24 mouse cellular contexts compared by ENCODE assay signal in genomic region chr4:34733415-34733814, GRCm38 (mm10). TPM values are rescaled to one million over a fixed set of nuclear protein-coding genes. Genes with fewer than 3 reads are reported as not detected.
DNase-seq lines count a peak whose midpoint lies in the region; ATAC-seq and TF ChIP-seq lines count a peak whose summit lies in the region.
"Not testable (repeated sequence)": the region's sequence is repeated elsewhere in the genome, so short reads cannot be mapped to it uniquely, and the experiment has no call there.
"Had no signal": no experiment of that assay in that cellular context is flagged by ENCODE, and none has a peak within 500 bp of the region (broad histone marks: within the 10 kb centered on the region; RNA-seq: fewer than 3 reads in every experiment).

No protein-coding gene starts in this region.

- H3K4me2 ChIP-seq in heart, postnatal 0 days (ENCODE audit: low read depth, low read length); lung, postnatal 0 days (replicated peaks; ENCODE audit: low read depth, low read length): not testable (repeated sequence)

- H3K4me3 ChIP-seq in cortical plate, adult 2 months (ENCODE audit: insufficient read depth, low read length); heart, postnatal 0 days (ENCODE audit: low read depth, low read length); left cerebral cortex, adult 2 months; lung, postnatal 0 days (ENCODE audit: low read depth, low read length): not testable (repeated sequence)

- H3K4me1 ChIP-seq in cortical plate, adult 2 months (ENCODE audit: control insufficient read depth, insufficient read depth, low read length); heart, postnatal 0 days (ENCODE audit: control insufficient read depth, insufficient read depth); lung, postnatal 0 days (ENCODE audit: insufficient read depth, low read depth, low read length): not testable (repeated sequence)

- not testable (repeated sequence) for H3K27me3 ChIP-seq in heart, postnatal 0 days (ENCODE audit: control insufficient read depth, insufficient read depth, low read length); lung, postnatal 0 days (replicated peaks; ENCODE audit: insufficient read depth, low read length)

- peak; percentile 16; the same call in 1 of the 2 replicates for TF ChIP-seq CTCF in cortical plate, adult 2 months (IDR thresholded peaks at IDR 0.05; ENCODE audit: extremely low read depth, insufficient read depth, low read length)
- TF ChIP-seq CTCF in heart, postnatal 0 days (IDR thresholded peaks at IDR 0.05; ENCODE audit: low read depth): peak; percentile 27
- TF ChIP-seq CTCF in left cerebral cortex, adult 2 months (IDR thresholded peaks at IDR 0.05): peak; percentile 43
- TF ChIP-seq CTCF in lung, postnatal 0 days (IDR thresholded peaks at IDR 0.05): peak; percentile 52

- ATAC-seq in heart, postnatal 0 days (ENCODE audit: insufficient read depth, low read depth); lung, postnatal 0 days: not testable (repeated sequence)

- not testable (repeated sequence) for TF ChIP-seq EP300 in heart, postnatal 0 days (IDR thresholded peaks at IDR 0.05; ENCODE audit: low read depth); lung, postnatal 0 days (IDR thresholded peaks at IDR 0.05)

- WGBS in heart, postnatal 0 days: 19% methylated on average over 2 of the region's 2 CpGs
- 18% methylated on average over 2 of the region's 2 CpGs for WGBS in lung, postnatal 0 days

- intact Hi-C loops in left cerebral cortex, adult 2 months (cut with DNase I): loop anchor here (5.0 kb wide), 1 partner anchor 46 kb away; the partner anchor contains the start of gene Slc35a1

- not testable (repeated sequence) for H3K27ac ChIP-seq in cortical plate, adult 2 months (ENCODE audit: insufficient read depth, low read length); heart, postnatal 0 days (ENCODE audit: low read depth); left cerebral cortex, adult 2 months; lung, postnatal 0 days (ENCODE audit: low read length)

- not testable (repeated sequence) for H3K9ac ChIP-seq in heart, postnatal 0 days (replicated peaks; ENCODE audit: low read depth, low read length); lung, postnatal 0 days (replicated peaks; ENCODE audit: low read depth)

- H3K9me3 ChIP-seq in heart, postnatal 0 days (replicated peaks; ENCODE audit: control insufficient read depth, low read length); lung, postnatal 0 days (ENCODE audit: low read length): not testable (repeated sequence)

- H3K36me3 ChIP-seq in heart, postnatal 0 days (replicated peaks; ENCODE audit: control insufficient read depth, insufficient read depth, low read length); lung, postnatal 0 days (ENCODE audit: insufficient read depth, low read length): not testable (repeated sequence)

- DNase-seq in A20 (ENCODE audit: low read depth, low spot score) (peak; percentile 36), MEL-GATA-1-ER (ENCODE audit: extremely low read depth, low read depth) (peak; percentile 6)
- not testable (repeated sequence) for DNase-seq in heart, postnatal 0 days (ENCODE audit: low spot score); left cerebral cortex, adult 2 months (ENCODE audit: extremely low spot score in 1 of 2, low spot score in 2 of 2)
- DNase-seq in lung, postnatal 0 days (ENCODE audit: low spot score): peak; percentile 29
- DNase-seq in retina, postnatal 1 day: peak; percentile 5

- not testable (repeated sequence) for TF ChIP-seq POLR2A in cortical plate, adult 2 months (IDR thresholded peaks at IDR 0.05; ENCODE audit: extremely low read depth, insufficient read depth, low read length)

RNA-seq across cellular contexts. Expression of gene Cfap206, which starts 3.4 kb away (rescaled TPM):
- polyA plus RNA-seq in cortical plate, adult 2 months (2012; rRNA removed): 2.0 and 2.1 TPM in 2 replicates
- not detected in 2 replicates for total RNA-seq in heart, postnatal 0 days (2014; rRNA removed; ENCODE audit: low replicate concordance)
- 0.44 TPM in 1 of 2 replicates, not detected in the other for polyA plus RNA-seq in heart, postnatal 0 days (2015; fragmentation: Nextera tagmentation; extraction: Ambion mirVana)
- total RNA-seq in left cerebral cortex, adult 2 months (2021): 1 to 10 TPM; 1.8 to 2.1 TPM
- 11.9 and 14.5 TPM in 2 replicates for polyA plus RNA-seq in lung, postnatal 0 days (2015; fragmentation: Nextera tagmentation; extraction: Ambion mirVana)
- total RNA-seq: gastrocnemius, postnatal 14 days had no signal
- polyA plus RNA-seq: activated CD4-positive, CD25-positive, alpha-beta regulatory T cell, adult 4 months; heart, embryonic 13.5 days had no signal

RNA-seq across cellular contexts. Expression of gene Gm136, which starts 22.6 kb away (rescaled TPM):
- 0.09 TPM in 1 of 2 replicates, not detected in the other for polyA plus RNA-seq in cortical plate, adult 2 months (2012; rRNA removed)
- total RNA-seq in heart, postnatal 0 days (2014; rRNA removed; ENCODE audit: low replicate concordance): not detected in 2 replicates
- not detected in 2 replicates for polyA plus RNA-seq in heart, postnatal 0 days (2015; fragmentation: Nextera tagmentation; extraction: Ambion mirVana)
- not detected for total RNA-seq in left cerebral cortex, adult 2 months (2021)
- not detected in 2 replicates for polyA plus RNA-seq in lung, postnatal 0 days (2015; fragmentation: Nextera tagmentation; extraction: Ambion mirVana)
- total RNA-seq: adrenal gland, adult 8-10 months; ES-E14; gastrocnemius, postnatal 14 days; heart, adult 18-20 months; heart, postnatal 25 days; layer of hippocampus, postnatal 14 days had no signal
- polyA plus RNA-seq: activated CD4-positive, CD25-positive, alpha-beta regulatory T cell, adult 4 months; C2C12; embryonic facial prominence, embryonic 15.5 days; forebrain, embryonic 14.5 days; heart, embryonic 13.5 days; hindbrain, embryonic 12.5 days; limb, embryonic 10.5 days; midbrain, embryonic 10.5 days; midbrain, embryonic 16.5 days; neural tube, embryonic 15.5 days; thymus, postnatal 0 days had no signal

RNA-seq across cellular contexts. Expression of gene Smim8, which starts 44.8 kb away (rescaled TPM):
- polyA plus RNA-seq in cortical plate, adult 2 months (2012; rRNA removed): 27.1 and 30.9 TPM in 2 replicates
- 20.8 and 33.0 TPM in 2 replicates for total RNA-seq in heart, postnatal 0 days (2014; rRNA removed; ENCODE audit: low replicate concordance)
- 107 and 112 TPM in 2 replicates for polyA plus RNA-seq in heart, postnatal 0 days (2015; fragmentation: Nextera tagmentation; extraction: Ambion mirVana)
- total RNA-seq in left cerebral cortex, adult 2 months (2021): 10 to 100 TPM; 20.4 to 21.0 TPM
- 46.0 and 48.8 TPM in 2 replicates for polyA plus RNA-seq in lung, postnatal 0 days (2015; fragmentation: Nextera tagmentation; extraction: Ambion mirVana)

RNA-seq across cellular contexts. Expression of gene Slc35a1, which starts 46.2 kb away (rescaled TPM):
- 17.3 and 19.1 TPM in 2 replicates for polyA plus RNA-seq in cortical plate, adult 2 months (2012; rRNA removed)
- total RNA-seq in heart, postnatal 0 days (2014; rRNA removed; ENCODE audit: low replicate concordance): 29.1 and 30.6 TPM in 2 replicates
- 31.8 and 32.2 TPM in 2 replicates for polyA plus RNA-seq in heart, postnatal 0 days (2015; fragmentation: Nextera tagmentation; extraction: Ambion mirVana)
- total RNA-seq in left cerebral cortex, adult 2 months (2021): 10 to 100 TPM; 18.6 to 21.8 TPM
- polyA plus RNA-seq in lung, postnatal 0 days (2015; fragmentation: Nextera tagmentation; extraction: Ambion mirVana): 26.5 and 38.0 TPM in 2 replicates
